Mouse (Mus musculus): ENCODE results near the gene Gal3st1.

DNA sequence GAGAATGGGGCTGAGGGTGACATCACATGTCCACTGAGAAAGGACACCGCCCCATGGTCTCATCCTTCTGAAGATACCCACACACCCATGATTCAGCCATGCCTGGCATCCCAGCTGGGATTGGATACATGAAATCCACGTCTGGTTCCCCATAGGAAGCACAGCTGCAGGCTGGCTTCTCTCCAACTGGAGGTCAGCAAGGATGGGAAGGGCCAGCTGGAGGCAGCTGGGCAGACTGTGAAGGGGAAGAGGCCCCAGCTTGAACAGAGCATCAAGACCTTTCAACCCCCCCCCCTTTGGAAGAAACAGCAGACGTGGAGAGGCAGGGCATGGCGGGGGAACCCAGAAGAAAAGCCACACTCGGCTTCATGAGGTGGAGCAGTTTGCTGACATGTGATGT, 63.1 kb downstream of the Gal3st1 start:
- TF ChIP-seq CTCF (IDR thresholded peaks at IDR 0.05; ENCODE audit: control insufficient read depth, insufficient read depth, insufficient replicate concordance, low read depth, low read length) (no peak), POLR2A (IDR thresholded peaks at IDR 0.05; ENCODE audit: control insufficient read depth, low read depth, low read length) (no peak)
